Mouse (Mus musculus) layer of hippocampus, adult 18-20 months (tissue): ENCODE measurements around the gene Amz1. TPM values are rescaled to one million over a fixed set of nuclear protein-coding genes. Genes with fewer than 3 reads are reported as not detected.

Experiments used
- DNase-seq, 2 experiments: peaks; one replicate each; pipeline ENCODE4 v3.0.0; 2022; ENCODE audit warnings: low spot score in 2 of 2
- total RNA-seq, 2 experiments: library from RNA; stranded (reverse); gene quantifications; 2 replicates each; pipeline ENCODE4 v1.2.3; 2021

The Amz1 gene
- total RNA-seq, 2 experiments from 2014 or later = 12.1 to 15.0 TPM

GRCm38 (mm10) chr5:140766566-140766965 is 42.6 kb downstream of the Amz1 start:
- no peak for DNase-seq

GRCm38 (mm10) chr5:140767704-140768141 is 43.8 kb downstream of the Amz1 start:
- DNase-seq = peak; percentile 56 to 75

GRCm38 (mm10) chr5:140768333-140768732 is 44.4 kb downstream of the Amz1 start:
- peak; percentile 79 to 92 for DNase-seq

GRCm38 (mm10) chr5:140771612-140772011 is 47.7 kb downstream of the Amz1 start:
- no peak for DNase-seq

GRCm38 (mm10) chr5:140772158-140772557 is 48.2 kb downstream of the Amz1 start:
- no peak for DNase-seq

GRCm38 (mm10) chr5:140775111-140775510 is 51.2 kb downstream of the Amz1 start:
- DNase-seq = no peak

- DNase-seq = no peak
Observed at GRCm38 (mm10) chr5:140776968-140777367, 53.0 kb downstream of the Amz1 start.

- DNase-seq = no peak
Observed at GRCm38 (mm10) chr5:140781122-140781521, 57.2 kb downstream of the Amz1 start.

- no peak for DNase-seq
Observed at GRCm38 (mm10) chr5:140781886-140782572, 58.1 kb downstream of the Amz1 start.

- DNase-seq = no peak
Observed at GRCm38 (mm10) chr5:140783577-140783976, 59.6 kb downstream of the Amz1 start.

GRCm38 (mm10) chr5:140784288-140784687 is 60.4 kb downstream of the Amz1 start:
- DNase-seq = no peak

- DNase-seq = no peak
Observed at GRCm38 (mm10) chr5:140785240-140785872, 61.4 kb downstream of the Amz1 start.

- DNase-seq = no peak
Observed at GRCm38 (mm10) chr5:140789561-140789960, 65.6 kb downstream of the Amz1 start.

GRCm38 (mm10) chr5:140790392-140790791 is 66.5 kb downstream of the Amz1 start:
- no peak for DNase-seq

GRCm38 (mm10) chr5:140790937-140791877 is 67.3 kb downstream of the Amz1 start:
- peak in 1 of 2 experiments; percentile 62 for DNase-seq

GRCm38 (mm10) chr5:140792233-140792632 is 68.3 kb downstream of the Amz1 start:
- DNase-seq = no peak

GRCm38 (mm10) chr5:140794753-140795152 is 70.8 kb downstream of the Amz1 start:
- DNase-seq = no peak

- DNase-seq = no peak
Observed at GRCm38 (mm10) chr5:140795176-140795575, 71.2 kb downstream of the Amz1 start.

- DNase-seq = no peak
Observed at GRCm38 (mm10) chr5:140796051-140796450, 72.1 kb downstream of the Amz1 start.

- peak in 1 of 2 experiments; percentile 51 for DNase-seq
Observed at GRCm38 (mm10) chr5:140798158-140798557, 74.2 kb downstream of the Amz1 start.

GRCm38 (mm10) chr5:140798775-140799174 is 74.8 kb downstream of the Amz1 start:
- DNase-seq = no peak

- DNase-seq = no peak
Observed at GRCm38 (mm10) chr5:140799190-140799589, 75.3 kb downstream of the Amz1 start.
